Mouse (Mus musculus): ENCODE measurements around the gene Papss1.

DNA sequence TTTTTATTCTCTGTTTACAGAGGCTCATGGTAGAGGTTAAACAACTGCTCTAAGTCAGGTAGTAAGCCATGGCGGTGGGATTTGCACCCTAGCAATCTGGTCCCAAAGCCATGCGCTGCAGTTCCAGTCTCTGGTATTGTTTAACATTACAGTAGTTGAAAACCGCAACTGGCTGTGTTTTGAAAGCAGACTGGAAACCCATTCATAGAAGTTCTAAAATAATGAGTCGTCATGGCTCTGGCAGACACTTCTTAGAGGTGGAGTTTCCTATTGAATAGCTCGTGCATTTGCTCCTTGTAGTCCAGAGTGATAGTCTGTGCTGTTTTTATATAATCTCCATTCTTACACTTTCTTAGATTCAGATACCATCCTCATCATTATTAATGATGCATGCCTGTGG is 63.7 kb downstream of the Papss1 start:
- TF ChIP-seq CTCF (conservative IDR thresholded peaks at IDR 0.05; ENCODE audit: low read length) (no peak), POU5F1 (IDR thresholded peaks at IDR 0.05; ENCODE audit: borderline replicate concordance, low read length) (no peak)
